Mouse (Mus musculus) cortical plate, adult 2 months (tissue): Measurements from ENCODE around the gene 6430548M08Rik.

ENCODE experiments used
- CTCF ChIP-seq: fragments of 200-500 bp; IDR thresholded peaks from 2 replicates; pipeline ENCODE4 v1.5.1; 2011; ENCODE audit warnings: mild to moderate bottlenecking, control low read depth, low read length; ENCODE audit not compliant: insufficient read depth; ENCODE audit errors: extremely low read depth
- POLR2A ChIP-seq: fragments of 200-500 bp; IDR thresholded peaks from 2 replicates; pipeline ENCODE4 v1.6.1; 2011; ENCODE audit warnings: mild to moderate bottlenecking, low read length, control low read depth; ENCODE audit not compliant: insufficient read depth; ENCODE audit errors: extremely low read depth

DNA sequence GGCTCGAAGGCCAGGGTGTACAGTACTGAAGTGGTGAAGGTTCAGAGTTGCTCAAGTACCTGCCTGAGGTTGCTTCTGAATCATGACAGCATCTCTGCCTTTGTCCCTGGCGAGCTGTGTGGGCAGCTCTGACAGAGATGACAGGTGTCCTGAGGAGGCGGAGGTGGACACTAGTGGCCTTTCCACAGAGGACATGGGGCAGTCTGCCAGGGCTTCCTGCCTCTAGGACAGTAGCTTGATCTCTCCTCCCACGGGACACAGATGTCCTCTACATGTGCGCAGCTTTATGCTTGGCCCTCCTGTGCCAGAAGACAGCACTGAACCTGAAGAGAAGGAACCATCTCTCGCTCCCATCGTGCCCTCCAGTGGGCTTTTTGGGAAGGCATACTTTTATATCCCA, 19.2 kb downstream of the 6430548M08Rik start:
- TF ChIP-seq POLR2A = no peak
- no peak for TF ChIP-seq CTCF
